Mouse (Mus musculus) effector memory CD4-positive, alpha-beta T cell, adult 7 months (primary cell): ENCODE data around the gene Id4. TPM values are rescaled to one million over a fixed set of nuclear protein-coding genes. Genes with fewer than 3 reads are reported as not detected.

ENCODE experiments used
- polyA plus RNA-seq: library from polyadenylated mRNA; unstranded; fragments of 100-300 nt; shearing (Covaris generic); gene quantifications from one replicate; pipeline ENCODE4 v1.2.1, GENCODE M21; 2017

Id4 gene
- polyA plus RNA-seq = 0.49 TPM

GRCm38 (mm10) chr13:48260690-48261278 lies at the start of gene Id4:
Id4 (plus strand) TSS chr13:48261228.

